Mouse (Mus musculus) liver, postnatal 0 days (tissue): ENCODE data around the gene Hist1h3f.

ENCODE experiments used
- CTCF ChIP-seq: sonication (generic); IDR thresholded peaks from 2 replicates; pipeline ENCODE4 v1.5.1; 2016; ENCODE audit warnings: antibody characterized with exemption, low read depth
- EP300 ChIP-seq: IDR thresholded peaks from 2 replicates; pipeline ENCODE4 v1.6.1; 2016; ENCODE audit warnings: antibody characterized with exemption, low read depth, mild to moderate bottlenecking

GRCm38 (mm10) chr13:23576906-23577639 lies 33.2 kb downstream of the Hist1h3f start:
- no peak for TF ChIP-seq CTCF
- no peak for TF ChIP-seq EP300
